Mouse (Mus musculus): Measurements from ENCODE around the gene Il2rb. TPM values are rescaled to one million over a fixed set of nuclear protein-coding genes. Genes with fewer than 3 reads are reported as not detected.

The Il2rb gene
- polyA plus RNA-seq, 1 experiment from 2014 or later, result not detected

- DNase-seq (ENCODE audit: low spot score) (no peak), ATAC-seq (no peak)
- peaks cover 13% of the 10 kb centered on the region; the same call in 1 of the 2 replicates for H3K4me1 ChIP-seq (ENCODE audit: control insufficient read depth, insufficient read depth, low read length)
- 44% methylated on average over 4 of the region's 4 CpGs for WGBS
- H3K27ac ChIP-seq (ENCODE audit: low read depth, low read length), result no peak overlapping the region
- H3K36me3 ChIP-seq (ENCODE audit: control insufficient read depth, insufficient read depth, low read length), result peaks cover 30% of the 10 kb centered on the region
- H3K9me3 ChIP-seq (replicated peaks; ENCODE audit: control insufficient read depth, low read length), result no peaks in the 10 kb centered on the region
- H3K4me3 ChIP-seq (ENCODE audit: low read depth, low read length), result no peak overlapping the region
- H3K27me3 ChIP-seq (replicated peaks; ENCODE audit: control insufficient read depth, insufficient read depth, low read length), result no peaks in the 10 kb centered on the region
- H3K9ac ChIP-seq (ENCODE audit: low read length), result no peak overlapping the region
- H3K4me2 ChIP-seq (ENCODE audit: low read length), result no peak overlapping the region
Observed at GRCm38 (mm10) chr15:78438018-78438394, 57.1 kb downstream of the Il2rb start.

- peak; percentile 33 for DNase-seq (ENCODE audit: low spot score)
- 15% methylated on average over 23 of the region's 23 CpGs for WGBS
- peak overlapping the region; percentile 21; the same call in 1 of the 2 replicates for H3K4me3 ChIP-seq (ENCODE audit: low read depth, low read length)
Observed at GRCm38 (mm10) chr15:78437237-78438017, 57.6 kb downstream of the Il2rb start.

DNA sequence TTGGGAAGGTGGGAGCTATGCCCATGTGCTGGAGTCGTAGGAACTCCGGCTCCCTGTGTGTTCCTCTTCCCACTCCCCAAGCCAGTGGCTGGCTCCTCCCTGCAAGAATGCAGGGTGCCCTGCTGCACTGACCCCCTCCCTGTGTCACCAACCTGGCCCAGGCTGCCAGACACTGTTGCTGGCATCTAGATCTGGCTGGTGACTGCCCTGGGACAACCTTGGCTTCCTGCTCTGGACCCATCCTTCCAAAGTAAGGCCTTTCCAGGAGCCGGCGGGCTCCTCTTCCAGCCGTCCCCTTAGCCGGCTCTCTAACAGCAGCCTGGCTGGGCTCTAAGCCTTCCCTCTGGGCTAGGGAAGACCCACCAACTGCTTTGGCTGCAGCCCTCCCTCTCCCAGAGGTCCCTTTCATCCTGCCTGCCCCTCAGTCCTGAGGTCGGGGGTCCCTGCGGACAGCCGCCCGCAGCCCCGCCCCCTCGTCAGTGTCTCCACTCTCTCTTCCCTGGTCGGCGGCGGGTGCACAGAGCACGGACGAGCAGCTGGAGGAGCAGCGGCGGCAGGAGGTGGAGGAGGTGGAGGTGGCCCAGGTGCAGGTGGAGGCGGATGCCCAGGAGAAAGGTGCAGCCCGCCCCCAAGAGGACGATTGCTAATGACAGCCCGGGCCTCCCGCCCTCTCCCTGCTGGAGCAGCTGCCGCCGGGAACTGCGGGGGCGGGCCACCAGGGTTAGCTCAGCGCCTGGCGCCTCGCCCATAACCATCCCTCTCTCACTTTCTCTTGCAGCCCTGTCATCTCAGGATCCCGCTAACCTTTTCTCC is 58.5 kb downstream of the Il2rb start:
- Histone ChIP-seq H3K9me3 (replicated peaks; ENCODE audit: control insufficient read depth, low read length) (no peaks in the 10 kb centered on the region), H3K27ac (ENCODE audit: low read depth, low read length) (peak overlapping the region; percentile 22; the same call in 1 of the 2 replicates), H3K4me2 (ENCODE audit: low read length) (peak overlapping the region; percentile 59), H3K27me3 (replicated peaks; ENCODE audit: control insufficient read depth, insufficient read depth, low read length) (no peaks in the 10 kb centered on the region), H3K36me3 (ENCODE audit: control insufficient read depth, insufficient read depth, low read length) (peaks cover 36% of the 10 kb centered on the region), H3K4me1 (ENCODE audit: control insufficient read depth, insufficient read depth, low read length) (peaks cover 13% of the 10 kb centered on the region; the same call in 1 of the 2 replicates), H3K4me3 (ENCODE audit: low read depth, low read length) (peak overlapping the region; percentile 21), H3K9ac (ENCODE audit: low read length) (peak overlapping the region; percentile 50)
- DNase-seq (ENCODE audit: low spot score) (peak; percentile 88), ATAC-seq (peak; percentile 78)
- 8% methylated on average over 32 of the region's 32 CpGs for WGBS

More at GRCm38 (mm10) chr15:78437237-78438017, 57.6 kb downstream of the Il2rb start:
- ATAC-seq, result no peak; the same call in 1 of the 2 replicates
- H3K4me2 ChIP-seq (ENCODE audit: low read length), result peak overlapping the region; percentile 59
- peak overlapping the region; percentile 6; the same call in 1 of the 2 replicates for H3K27ac ChIP-seq (ENCODE audit: low read depth, low read length)
- peaks cover 13% of the 10 kb centered on the region; the same call in 1 of the 2 replicates for H3K4me1 ChIP-seq (ENCODE audit: control insufficient read depth, insufficient read depth, low read length)
- H3K27me3 ChIP-seq (replicated peaks; ENCODE audit: control insufficient read depth, insufficient read depth, low read length), result no peaks in the 10 kb centered on the region
- peaks cover 30% of the 10 kb centered on the region for H3K36me3 ChIP-seq (ENCODE audit: control insufficient read depth, insufficient read depth, low read length)
- H3K9ac ChIP-seq (ENCODE audit: low read length), result peak overlapping the region; percentile 50; the same call in 1 of the 2 replicates
- H3K9me3 ChIP-seq (replicated peaks; ENCODE audit: control insufficient read depth, low read length), result no peaks in the 10 kb centered on the region

DNA sequence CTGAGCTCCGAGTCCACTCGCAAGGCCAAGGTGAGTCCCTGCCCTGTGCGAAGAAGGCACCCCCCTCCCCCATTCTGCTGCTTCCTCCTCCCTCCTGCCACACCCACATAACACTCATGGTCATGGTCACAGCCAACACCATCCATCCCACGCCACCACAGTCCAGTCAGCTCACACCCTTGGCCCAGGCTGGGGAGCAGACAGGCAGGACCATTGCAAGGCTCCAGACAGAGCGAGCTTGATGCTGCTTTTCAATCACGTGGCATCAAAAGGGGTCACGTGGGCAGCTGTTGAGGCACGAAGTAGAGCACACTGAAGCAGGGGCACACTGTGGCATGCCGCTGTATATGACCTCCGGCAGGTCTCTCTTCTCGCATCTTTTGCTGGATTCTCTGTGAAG is 59.4 kb downstream of the Il2rb start:
- no peak overlapping the region for H3K4me3 ChIP-seq (ENCODE audit: low read depth, low read length)
- H3K4me1 ChIP-seq (ENCODE audit: control insufficient read depth, insufficient read depth, low read length), result peaks cover 13% of the 10 kb centered on the region; the same call in 1 of the 2 replicates
- no peaks in the 10 kb centered on the region for H3K27me3 ChIP-seq (replicated peaks; ENCODE audit: control insufficient read depth, insufficient read depth, low read length)
- peaks cover 45% of the 10 kb centered on the region for H3K36me3 ChIP-seq (ENCODE audit: control insufficient read depth, insufficient read depth, low read length)
- 89% methylated on average over 11 of the region's 11 CpGs for WGBS
- no peak overlapping the region for H3K4me2 ChIP-seq (ENCODE audit: low read length)
- H3K9me3 ChIP-seq (replicated peaks; ENCODE audit: control insufficient read depth, low read length), result no peaks in the 10 kb centered on the region
- no peak overlapping the region for H3K27ac ChIP-seq (ENCODE audit: low read depth, low read length)
- H3K9ac ChIP-seq (ENCODE audit: low read length), result no peak overlapping the region
- ATAC-seq, result no peak
- no peak for DNase-seq (ENCODE audit: low spot score)

- DNase-seq (ENCODE audit: low spot score), result peak; percentile 61
- Histone ChIP-seq H3K9me3 (replicated peaks; ENCODE audit: control insufficient read depth, low read length) (no peaks in the 10 kb centered on the region), H3K4me1 (ENCODE audit: control insufficient read depth, insufficient read depth, low read length) (peaks cover 13% of the 10 kb centered on the region; the same call in 1 of the 2 replicates), H3K9ac (ENCODE audit: low read length) (no peak overlapping the region), H3K27me3 (replicated peaks; ENCODE audit: control insufficient read depth, insufficient read depth, low read length) (no peaks in the 10 kb centered on the region), H3K4me3 (ENCODE audit: low read depth, low read length) (no peak overlapping the region), H3K36me3 (ENCODE audit: control insufficient read depth, insufficient read depth, low read length) (peaks cover 49% of the 10 kb centered on the region), H3K4me2 (ENCODE audit: low read length) (no peak overlapping the region), H3K27ac (ENCODE audit: low read depth, low read length) (no peak overlapping the region)
- no peak for ATAC-seq
- WGBS, result 30% methylated on average over 6 of the region's 6 CpGs
Observed at GRCm38 (mm10) chr15:78434896-78435520, 60.1 kb downstream of the Il2rb start.

GRCm38 (mm10) chr15:78431541-78432121 is 63.4 kb downstream of the Il2rb start:
- no peak for ATAC-seq
- no peak overlapping the region for H3K9ac ChIP-seq (ENCODE audit: low read length)
- H3K4me3 ChIP-seq (ENCODE audit: low read depth, low read length), result no peak overlapping the region
- no peaks in the 10 kb centered on the region for H3K27me3 ChIP-seq (replicated peaks; ENCODE audit: control insufficient read depth, insufficient read depth, low read length)
- H3K4me1 ChIP-seq (ENCODE audit: control insufficient read depth, insufficient read depth, low read length), result peaks cover 13% of the 10 kb centered on the region
- H3K36me3 ChIP-seq (ENCODE audit: control insufficient read depth, insufficient read depth, low read length), result peaks cover 45% of the 10 kb centered on the region
- 88% methylated on average over 7 of the region's 7 CpGs for WGBS
- DNase-seq (ENCODE audit: low spot score), result no peak
- H3K9me3 ChIP-seq (replicated peaks; ENCODE audit: control insufficient read depth, low read length), result no peaks in the 10 kb centered on the region
- H3K4me2 ChIP-seq (ENCODE audit: low read length), result no peak overlapping the region
- H3K27ac ChIP-seq (ENCODE audit: low read depth, low read length), result no peak overlapping the region

DNA sequence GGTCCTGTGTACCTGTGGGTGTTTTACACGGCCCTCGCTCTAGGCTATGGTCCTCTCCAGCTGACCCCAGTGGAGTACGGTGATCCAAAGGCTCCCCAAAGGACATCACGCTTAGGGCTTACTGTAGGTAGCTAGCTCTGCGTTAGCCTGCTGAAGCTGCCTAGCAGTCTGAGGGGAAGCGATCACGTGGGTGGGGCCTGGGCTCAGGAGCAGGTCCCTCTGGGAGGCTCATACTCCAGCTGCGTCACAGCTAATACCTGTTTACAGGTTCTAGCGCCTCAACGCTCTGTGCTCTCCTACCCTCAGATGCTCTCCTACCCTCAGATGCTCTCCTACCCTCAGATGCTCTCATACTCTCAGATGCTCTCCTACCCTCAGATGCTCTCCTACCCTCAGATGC is 64.2 kb downstream of the Il2rb start:
- ATAC-seq, result no peak
- Histone ChIP-seq H3K27me3 (replicated peaks; ENCODE audit: control insufficient read depth, insufficient read depth, low read length) (no peaks in the 10 kb centered on the region), H3K4me1 (ENCODE audit: control insufficient read depth, insufficient read depth, low read length) (peaks cover 9% of the 10 kb centered on the region), H3K9me3 (replicated peaks; ENCODE audit: control insufficient read depth, low read length) (no peaks in the 10 kb centered on the region), H3K4me2 (ENCODE audit: low read length) (no peak overlapping the region), H3K4me3 (ENCODE audit: low read depth, low read length) (no peak overlapping the region), H3K36me3 (ENCODE audit: control insufficient read depth, insufficient read depth, low read length) (peaks cover 45% of the 10 kb centered on the region), H3K9ac (ENCODE audit: low read length) (no peak overlapping the region), H3K27ac (ENCODE audit: low read depth, low read length) (no peak overlapping the region)
- WGBS, result 93% methylated on average over 10 of the region's 10 CpGs
- no peak for DNase-seq (ENCODE audit: low spot score)

DNA sequence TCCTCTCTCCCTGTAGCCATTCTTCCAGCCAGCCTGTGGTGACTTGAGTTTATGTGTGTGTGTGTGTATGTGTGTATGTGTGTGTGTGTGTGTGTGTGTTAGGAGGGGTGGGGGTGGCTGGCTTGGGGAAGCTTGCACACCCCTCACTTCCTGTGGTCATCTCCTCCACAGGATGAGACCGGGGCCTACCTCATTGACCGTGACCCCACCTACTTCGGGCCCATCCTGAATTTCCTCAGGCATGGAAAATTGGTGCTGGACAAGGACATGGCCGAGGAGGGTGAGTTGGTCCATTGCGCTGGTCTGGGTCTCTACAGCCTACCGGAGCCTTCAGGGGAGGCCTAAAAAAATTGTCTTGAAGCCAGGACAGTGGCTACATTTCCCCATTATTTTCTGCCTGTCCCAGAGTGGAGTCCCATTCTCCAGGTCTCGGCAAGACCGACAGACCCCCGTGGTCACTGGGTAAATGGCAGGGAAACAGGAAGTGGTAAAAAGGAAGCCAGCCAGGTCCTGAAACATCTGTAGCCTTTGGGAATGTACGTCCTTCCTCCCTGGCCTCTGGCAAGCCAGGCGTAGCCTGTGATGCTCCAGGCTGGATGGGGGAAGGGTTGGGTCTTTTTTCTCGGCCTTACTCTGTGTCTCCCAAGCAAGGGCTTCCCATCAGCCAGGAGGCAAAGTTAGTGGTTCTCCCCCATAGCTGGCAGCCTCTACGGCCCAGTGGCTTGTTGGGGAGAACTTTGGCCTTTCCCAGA is 65.0 kb downstream of the Il2rb start:
- Histone ChIP-seq H3K27ac (ENCODE audit: low read depth, low read length) (no peak overlapping the region), H3K4me2 (ENCODE audit: low read length) (peak overlapping the region; percentile 88), H3K27me3 (replicated peaks; ENCODE audit: control insufficient read depth, insufficient read depth, low read length) (no peaks in the 10 kb centered on the region), H3K4me3 (ENCODE audit: low read depth, low read length) (peak overlapping the region; percentile 60), H3K36me3 (ENCODE audit: control insufficient read depth, insufficient read depth, low read length) (peaks cover 37% of the 10 kb centered on the region), H3K9me3 (replicated peaks; ENCODE audit: control insufficient read depth, low read length) (no peaks in the 10 kb centered on the region), H3K4me1 (ENCODE audit: control insufficient read depth, insufficient read depth, low read length) (peaks cover 9% of the 10 kb centered on the region), H3K9ac (ENCODE audit: low read length) (no peak overlapping the region; the same call in 1 of the 2 replicates)
- DNase-seq (ENCODE audit: low spot score) (no peak), ATAC-seq (no peak)
- 86% methylated on average over 13 of the region's 13 CpGs for whole genome bisulfite sequencing
